Mouse (Mus musculus) urinary bladder, adult 2 months (tissue): ENCODE results near the gene Med8. TPM values are rescaled to one million over a fixed set of nuclear protein-coding genes. Genes with fewer than 3 reads are reported as not detected.

ENCODE experiments used
- polyA plus RNA-seq: library from polyadenylated mRNA; depleted of rRNA; stranded (reverse); fragments of >200 nt; gene quantifications from 2 replicates; pipeline ENCODE4 v1.2.3, GENCODE M21; 2012; rRNA removed

Gene Med8
- polyA plus RNA-seq, 1 experiment: 80.6 TPM

Other genes starting within 250 kb of the Med8 start
- 38.2 and 38.6 TPM in 2 replicates for gene Kdm4a, start 229.3 kb upstream of the Med8 start, polyA plus RNA-seq
- 67.7 and 98.4 TPM in 2 replicates for gene Ptprf, start 117.9 kb upstream of the Med8 start, polyA plus RNA-seq
- gene Szt2, start 64 bp upstream of the Med8 start, polyA plus RNA-seq: 13.4 and 20.7 TPM in 2 replicates
- 167 and 193 TPM in 2 replicates for gene Elovl1, start 18.8 kb downstream of the Med8 start, polyA plus RNA-seq
- gene Cdc20, start 28.0 kb downstream of the Med8 start, polyA plus RNA-seq: 5.5 and 7.2 TPM in 2 replicates
- 0.06 TPM in 2 replicates for gene Mpl, start 48.2 kb downstream of the Med8 start, polyA plus RNA-seq
- gene Tie1, start 80.7 kb downstream of the Med8 start, polyA plus RNA-seq: 21.7 and 25.1 TPM in 2 replicates
- 11.7 and 15.8 TPM in 2 replicates for gene 2610528J11Rik, start 117.7 kb downstream of the Med8 start, polyA plus RNA-seq
- gene Tmem125, start 134.7 kb downstream of the Med8 start, polyA plus RNA-seq: 10.7 and 15.5 TPM in 2 replicates
- 0.04 and 0.08 TPM in 2 replicates for gene Cfap57, start 211.4 kb downstream of the Med8 start, polyA plus RNA-seq
- gene Ebna1bp2, start 211.5 kb downstream of the Med8 start, polyA plus RNA-seq: 63.4 and 72.6 TPM in 2 replicates
- not detected in 2 replicates for gene Olfr62, start 249.6 kb downstream of the Med8 start, polyA plus RNA-seq